In genomic region chr6:93697956-93698355, GRCm38 (mm10) we compare ENCODE assay signal across 23 mouse cellular contexts.
DNase-seq lines count a peak whose midpoint lies in the region; ATAC-seq and TF ChIP-seq lines count a peak whose summit lies in the region.
"Had no signal": no experiment of that assay in that cellular context is flagged by ENCODE, and none has a peak within 500 bp of the region (broad histone marks: within the 10 kb centered on the region; RNA-seq: fewer than 3 reads in every experiment).

No protein-coding gene starts in this region.

- intact Hi-C loops in heart, postnatal 25 days (cut with DNase I) = no loop called here

- peaks cover 26% of the 10 kb centered on the region for H3K36me3 ChIP-seq in limb, embryonic 14.5 days (ENCODE audit: control insufficient read depth, insufficient read depth, low read length)
- peaks cover 36% of the 10 kb centered on the region for H3K36me3 ChIP-seq in limb, embryonic 10.5 days
- no peaks in the 10 kb centered on the region for H3K36me3 ChIP-seq in stomach, postnatal 0 days (ENCODE audit: control insufficient read depth, insufficient read depth, low read length)
- peaks cover 68% of the 10 kb centered on the region for H3K36me3 ChIP-seq in midbrain, embryonic 10.5 days
- H3K36me3 ChIP-seq: heart, embryonic 15.5 days had no signal

- TF ChIP-seq POLR2A in limb, embryonic 14.5 days (IDR thresholded peaks at IDR 0.05; ENCODE audit: borderline replicate concordance, extremely low read depth, insufficient read depth, insufficient read length) = no peak

- no peak for ATAC-seq in limb, embryonic 14.5 days (ENCODE audit: low FRiP score, low read depth)
- no peak for ATAC-seq in stomach, postnatal 0 days (ENCODE audit: low FRiP score, low TSS enrichment)
- ATAC-seq: forebrain, embryonic 13.5 days had no signal

- 0 out of 2 replicates have a peak, but pooled peaks cover 5% of the 10 kb centered on the region for H3K4me1 ChIP-seq in limb, embryonic 14.5 days (ENCODE audit: control insufficient read depth, insufficient read depth, low read length)
- H3K4me1 ChIP-seq in limb, embryonic 10.5 days = peaks cover 19% of the 10 kb centered on the region
- H3K4me1 ChIP-seq in stomach, postnatal 0 days (replicated peaks; ENCODE audit: control insufficient read depth, insufficient read depth) = no peaks in the 10 kb centered on the region
- peaks cover 31% of the 10 kb centered on the region for H3K4me1 ChIP-seq in midbrain, embryonic 10.5 days
- H3K4me1 ChIP-seq: embryonic facial prominence, embryonic 13.5 days; heart, embryonic 15.5 days had no signal

- H3K9ac ChIP-seq in limb, embryonic 14.5 days (ENCODE audit: low read depth, low read length, severe bottlenecking) = no peak overlapping the region
- no peak overlapping the region for H3K9ac ChIP-seq in stomach, postnatal 0 days (ENCODE audit: low read length)
- H3K9ac ChIP-seq: embryonic facial prominence, embryonic 13.5 days; forebrain, embryonic 13.5 days; heart, embryonic 15.5 days; hindbrain, embryonic 14.5 days had no signal

- H3K27ac ChIP-seq in limb, embryonic 14.5 days (replicated peaks; ENCODE audit: low read depth, low read length) = no peak overlapping the region
- H3K27ac ChIP-seq in limb, embryonic 10.5 days = no peak overlapping the region
- H3K27ac ChIP-seq in stomach, postnatal 0 days (replicated peaks) = no peak overlapping the region
- no peak overlapping the region for H3K27ac ChIP-seq in midbrain, embryonic 10.5 days (replicated peaks)
- H3K27ac ChIP-seq: embryonic facial prominence, embryonic 13.5 days; forebrain, embryonic 13.5 days; gastrocnemius, adult 2 months; heart, embryonic 15.5 days; hindbrain, embryonic 10.5 days; hindbrain, embryonic 14.5 days had no signal

- no peak for TF ChIP-seq CTCF in stomach, postnatal 0 days (IDR thresholded peaks at IDR 0.05; ENCODE audit: low read depth)

- no peak overlapping the region for H3K4me3 ChIP-seq in limb, embryonic 14.5 days (replicated peaks; ENCODE audit: low read length)
- no peak overlapping the region for H3K4me3 ChIP-seq in limb, embryonic 10.5 days
- no peak overlapping the region for H3K4me3 ChIP-seq in stomach, postnatal 0 days (ENCODE audit: low read depth, low read length)
- H3K4me3 ChIP-seq in midbrain, embryonic 10.5 days = no peak overlapping the region
- H3K4me3 ChIP-seq: embryonic facial prominence, embryonic 13.5 days; forebrain, embryonic 13.5 days; gastrocnemius, adult 2 months; heart, embryonic 15.5 days; hindbrain, embryonic 10.5 days had no signal

- DNase-seq in heart, adult 11 months = peak; percentile 62
- no peak for DNase-seq in heart, postnatal 25 days (ENCODE audit: low spot score)
- DNase-seq in limb, embryonic 14.5 days (ENCODE audit: low spot score) = peak; percentile 36
- no peak for DNase-seq in limb, embryonic 10.5 days (ENCODE audit: low spot score)
- DNase-seq in lung, postnatal 36 days = peak; percentile 22
- DNase-seq in lung, postnatal 25 days (ENCODE audit: low spot score) = no peak
- DNase-seq in stomach, postnatal 0 days (ENCODE audit: low spot score) = peak; percentile 35
- DNase-seq in midbrain, embryonic 10.5 days (ENCODE audit: low spot score) = no peak
- DNase-seq: adrenal gland, adult 8-10 months; adrenal gland, postnatal 36 days; cerebellum, adult 11 months; cerebellum, adult 8-10 months; cerebellum, postnatal 14 days; embryo, embryonic 11 days; gastrocnemius, adult 2 months; gastrocnemius, postnatal 25 days; heart, postnatal 14 days had no signal

- no peak for TF ChIP-seq EP300 in stomach, postnatal 0 days (optimal IDR thresholded peaks at IDR 0.05)

- no peak overlapping the region for H3K4me2 ChIP-seq in limb, embryonic 14.5 days (replicated peaks; ENCODE audit: low read depth, low read length, severe bottlenecking)
- H3K4me2 ChIP-seq in stomach, postnatal 0 days (replicated peaks; ENCODE audit: low read depth) = no peak overlapping the region
- H3K4me2 ChIP-seq: embryonic facial prominence, embryonic 13.5 days; forebrain, embryonic 13.5 days; heart, embryonic 11.5 days; heart, embryonic 15.5 days; hindbrain, embryonic 14.5 days had no signal

- 68% methylated on average over 5 of the region's 5 CpGs for WGBS in limb, embryonic 14.5 days
- WGBS in limb, embryonic 10.5 days = 86% methylated on average over 5 of the region's 5 CpGs
- 47% methylated on average over 5 of the region's 5 CpGs for WGBS in stomach, postnatal 0 days
- WGBS in midbrain, embryonic 10.5 days = 95% methylated on average over 5 of the region's 5 CpGs

- H3K27me3 ChIP-seq in limb, embryonic 14.5 days (ENCODE audit: control insufficient read depth, insufficient read depth, low read length) = no peaks in the 10 kb centered on the region
- no peaks in the 10 kb centered on the region for H3K27me3 ChIP-seq in limb, embryonic 10.5 days (ENCODE audit: low read depth, poor library complexity, severe bottlenecking)
- no peaks in the 10 kb centered on the region for H3K27me3 ChIP-seq in stomach, postnatal 0 days (ENCODE audit: control insufficient read depth, insufficient read depth, low read length)
- H3K27me3 ChIP-seq in midbrain, embryonic 10.5 days (ENCODE audit: low read depth, poor library complexity, severe bottlenecking) = no peaks in the 10 kb centered on the region
- H3K27me3 ChIP-seq: embryonic facial prominence, embryonic 13.5 days; forebrain, embryonic 13.5 days; heart, embryonic 15.5 days had no signal

- H3K9me3 ChIP-seq in limb, embryonic 14.5 days (ENCODE audit: control insufficient read depth, low read length) = no peaks in the 10 kb centered on the region
- no peaks in the 10 kb centered on the region for H3K9me3 ChIP-seq in limb, embryonic 10.5 days (replicated peaks)
- H3K9me3 ChIP-seq in stomach, postnatal 0 days (ENCODE audit: control insufficient read depth, low read length) = no peaks in the 10 kb centered on the region
- no peaks in the 10 kb centered on the region for H3K9me3 ChIP-seq in midbrain, embryonic 10.5 days (replicated peaks)
- H3K9me3 ChIP-seq: embryonic facial prominence, embryonic 13.5 days; forebrain, embryonic 13.5 days; heart, embryonic 15.5 days; hindbrain, embryonic 10.5 days had no signal

Comparison
In these comparisons a context has a peak if more than half of its experiments do, and no peak if none do; other contexts are left out.
1. DNase-seq: peak in heart, adult 11 months (single experiment), limb, embryonic 14.5 days (single experiment), lung, postnatal 36 days (single experiment) and stomach, postnatal 0 days (single experiment); none in heart, postnatal 25 days (single experiment), limb, embryonic 10.5 days (single experiment), lung, postnatal 25 days (single experiment) and midbrain, embryonic 10.5 days (single experiment).